Mouse (Mus musculus) C3H10T1/2 (cell line): ENCODE data around the gene Cyp2c23. TPM values are rescaled to one million over a fixed set of nuclear protein-coding genes. Genes with fewer than 3 reads are reported as not detected.

Experiments used
- polyA plus RNA-seq, 2 experiments: library from polyadenylated mRNA; unstranded; fragments of >200 nt; fragmentation: generic; extraction: Trizol; gene quantifications; one replicate each; pipeline ENCODE4 v1.2.1; 2012; ENCODE audit warnings: missing spikeins in 2 of 2

Cyp2c23 gene
- under 1 TPM in 1 of 2 experiments, not detected in 1; 0.07 TPM for polyA plus RNA-seq

GRCm38 (mm10) chr19:44028972-44029371 is at the start of gene Cyp2c23:
TSS of gene Cyp2c23 (minus strand) at chr19:44029208.

GRCm38 (mm10) chr19:44069121-44069913 is 40.3 kb upstream of the Cyp2c23 start, which contains the start of gene Erlin1:
TSS of gene Erlin1 (minus strand) at chr19:44069785.

GRCm38 (mm10) chr19:43986069-43986794 is 42.8 kb downstream of the Cyp2c23 start, which contains the start of gene Cpn1:
TSS of gene Cpn1 (minus strand) at chr19:43986556.

Other genes with a start within 250 kb of the Cyp2c23 start
- under 1 TPM in 1 of 2 experiments, not detected in 1; 0.01 TPM for gene Abcc2, start 247.0 kb downstream of the Cyp2c23 start, polyA plus RNA-seq
- gene Dnmbp, start 89.0 kb downstream of the Cyp2c23 start, polyA plus RNA-seq: 10 to 100 TPM in 1 of 2 experiments, 1 to 10 TPM in 1; 4.0 to 19.8 TPM
- not detected for gene Cpn1, start 42.7 kb downstream of the Cyp2c23 start, polyA plus RNA-seq
- 1 to 10 TPM; 1.2 to 6.2 TPM for gene Erlin1, start 40.6 kb upstream of the Cyp2c23 start, polyA plus RNA-seq
- 1 to 10 TPM in 1 of 2 experiments, under 1 TPM in 1; 0.41 to 7.2 TPM for gene Chuk, start 78.3 kb upstream of the Cyp2c23 start, polyA plus RNA-seq
- gene Cwf19l1, start 106.7 kb upstream of the Cyp2c23 start, polyA plus RNA-seq: 10 to 100 TPM; 11.8 to 15.1 TPM
- 10 to 100 TPM; 25.3 to 56.9 TPM for gene Bloc1s2, start 117.2 kb upstream of the Cyp2c23 start, polyA plus RNA-seq
- gene Pkd2l1, start 163.2 kb upstream of the Cyp2c23 start, polyA plus RNA-seq: under 1 TPM in 1 of 2 experiments, not detected in 1; 0.01 TPM
- gene Scd3, start 174.1 kb upstream of the Cyp2c23 start, polyA plus RNA-seq: under 1 TPM in 1 of 2 experiments, not detected in 1; 0.08 TPM